Mouse (Mus musculus) spleen, adult 2 months (tissue): ENCODE results near the gene Ppm1n.

Source experiments
- CTCF ChIP-seq: fragments of 200-500 bp; IDR thresholded peaks from 2 replicates; pipeline ENCODE4 v1.5.1; 2011; ENCODE audit warnings: mild to moderate bottlenecking, inconsistent platforms; ENCODE audit not compliant: insufficient read depth, insufficient read length, insufficient replicate concordance; ENCODE audit errors: extremely low read depth
- POLR2A ChIP-seq: fragments of 200-500 bp; IDR thresholded peaks from 2 replicates; pipeline ENCODE4 v1.6.1; 2011; ENCODE audit warnings: low read depth, low read length, inconsistent platforms

GRCm38 (mm10) chr7:19239986-19240385 is 39.9 kb downstream of the Ppm1n start:
- TF ChIP-seq CTCF (no peak), POLR2A (no peak)
